Mouse (Mus musculus) hindbrain, embryonic 10.5 days (tissue): ENCODE measurements around the gene Ndfip2. TPM values are rescaled to one million over a fixed set of nuclear protein-coding genes. Genes with fewer than 3 reads are reported as not detected.

Experiments used
- DNase-seq: peaks from one replicate; pipeline ENCODE4 v3.0.0-alpha.2; 2017; ENCODE audit warnings: low spot score
- H3K27ac ChIP-seq: fragments of 300-500 bp; sonication (generic); 2 replicates; pipeline ENCODE4 v1.5.1; 2016; ENCODE audit warnings: mild to moderate bottlenecking, moderate library complexity
- H3K27me3 ChIP-seq: fragments of 300-500 bp; sonication (generic); 2 replicates; pipeline ENCODE4 v1.6.1; 2016; ENCODE audit warnings: mild to moderate bottlenecking; ENCODE audit not compliant: poor library complexity, insufficient read depth, severe bottlenecking
- H3K36me3 ChIP-seq: fragments of 300-500 bp; sonication (generic); 2 replicates; pipeline ENCODE4 v1.6.1; 2016; ENCODE audit warnings: mild to moderate bottlenecking, moderate library complexity
- H3K4me1 ChIP-seq: fragments of 300-500 bp; sonication (generic); replicated peaks from 2 replicates; pipeline ENCODE4 v1.6.1; 2016; ENCODE audit warnings: mild to moderate bottlenecking
- H3K4me3 ChIP-seq: fragments of 300-500 bp; sonication (generic); 2 replicates; pipeline ENCODE4 v1.5.1; 2016; ENCODE audit warnings: mild to moderate bottlenecking, moderate library complexity
- H3K9me3 ChIP-seq: fragments of 300-500 bp; sonication (generic); 2 replicates; pipeline ENCODE4 v1.6.1; 2016; ENCODE audit warnings: mild to moderate bottlenecking, moderate library complexity
- WGBS: fragments of 180-500 bp; shearing (Covaris S2); methylation state at CpG from one replicate; pipeline ENCODE4 v1.1.7; 2016; 5-methylcytosine and 5-hydroxymethylcytosine counted together
- polyA plus RNA-seq: library from polyadenylated mRNA; unstranded; fragments of >200 nt; fragmentation: Nextera tagmentation; extraction: Ambion mirVana; gene quantifications from 2 replicates; pipeline ENCODE4 v1.2.1, GENCODE M21; 2016

Gene Ndfip2
- polyA plus RNA-seq, 1 experiment from 2014 or later, result 58.9 TPM

DNA sequence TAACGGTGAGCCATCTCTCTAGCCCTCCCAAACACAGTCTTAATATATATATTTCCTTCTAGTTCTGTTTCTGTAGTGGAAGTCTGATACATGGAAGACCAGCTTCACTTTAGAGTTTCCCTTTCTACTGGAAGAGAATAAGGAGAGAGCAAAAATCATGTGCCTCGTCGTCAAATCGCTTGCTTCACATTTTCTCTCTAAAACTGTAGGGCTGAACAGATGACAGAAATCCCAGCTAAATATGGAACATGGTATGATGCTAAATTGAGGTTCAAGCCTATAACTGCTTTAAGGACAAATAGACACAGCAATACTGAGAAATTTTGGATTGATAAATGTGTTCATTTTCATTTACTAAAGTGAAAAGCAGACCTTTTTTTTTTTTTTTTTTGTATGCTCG lies 4.0 kb upstream of the Ndfip2 start:
- 0 out of 2 replicates have a peak, but pooled peaks cover 4% of the 10 kb centered on the region for H3K27me3 ChIP-seq

DNA sequence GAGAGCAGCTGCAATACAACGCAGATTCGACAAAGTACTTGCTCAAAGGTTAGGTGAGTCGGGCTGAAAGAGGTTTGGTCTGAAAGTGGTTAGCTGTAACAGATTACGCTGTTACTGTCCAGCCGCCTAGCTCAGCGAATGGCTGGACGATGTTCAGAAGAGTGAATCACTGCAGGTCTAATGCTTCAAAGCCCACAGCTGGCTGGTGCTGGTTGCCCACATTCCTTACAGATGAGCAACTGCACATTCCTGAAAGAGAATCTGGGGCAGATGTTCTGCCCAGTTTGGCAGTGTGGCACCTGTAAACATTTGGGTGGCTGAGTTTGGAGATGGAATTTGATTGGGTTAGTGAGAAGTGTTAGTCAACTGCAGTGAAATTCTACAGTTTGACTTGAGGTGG lies 2.8 kb upstream of the Ndfip2 start:
- WGBS, result 87% methylated on average over 7 of the region's 7 CpGs
- peaks cover 19% of the 10 kb centered on the region for H3K4me1 ChIP-seq

More for the DNA sequence above, 4.0 kb upstream of the Ndfip2 start:
- no peaks in the 10 kb centered on the region for H3K36me3 ChIP-seq
- no peak overlapping the region for H3K27ac ChIP-seq
- H3K9me3 ChIP-seq, result no peaks in the 10 kb centered on the region
- WGBS, result 92% methylated on average over 5 of the region's 5 CpGs
- peaks cover 12% of the 10 kb centered on the region for H3K4me1 ChIP-seq
- no peak for DNase-seq
- H3K4me3 ChIP-seq, result no peak overlapping the region

DNA sequence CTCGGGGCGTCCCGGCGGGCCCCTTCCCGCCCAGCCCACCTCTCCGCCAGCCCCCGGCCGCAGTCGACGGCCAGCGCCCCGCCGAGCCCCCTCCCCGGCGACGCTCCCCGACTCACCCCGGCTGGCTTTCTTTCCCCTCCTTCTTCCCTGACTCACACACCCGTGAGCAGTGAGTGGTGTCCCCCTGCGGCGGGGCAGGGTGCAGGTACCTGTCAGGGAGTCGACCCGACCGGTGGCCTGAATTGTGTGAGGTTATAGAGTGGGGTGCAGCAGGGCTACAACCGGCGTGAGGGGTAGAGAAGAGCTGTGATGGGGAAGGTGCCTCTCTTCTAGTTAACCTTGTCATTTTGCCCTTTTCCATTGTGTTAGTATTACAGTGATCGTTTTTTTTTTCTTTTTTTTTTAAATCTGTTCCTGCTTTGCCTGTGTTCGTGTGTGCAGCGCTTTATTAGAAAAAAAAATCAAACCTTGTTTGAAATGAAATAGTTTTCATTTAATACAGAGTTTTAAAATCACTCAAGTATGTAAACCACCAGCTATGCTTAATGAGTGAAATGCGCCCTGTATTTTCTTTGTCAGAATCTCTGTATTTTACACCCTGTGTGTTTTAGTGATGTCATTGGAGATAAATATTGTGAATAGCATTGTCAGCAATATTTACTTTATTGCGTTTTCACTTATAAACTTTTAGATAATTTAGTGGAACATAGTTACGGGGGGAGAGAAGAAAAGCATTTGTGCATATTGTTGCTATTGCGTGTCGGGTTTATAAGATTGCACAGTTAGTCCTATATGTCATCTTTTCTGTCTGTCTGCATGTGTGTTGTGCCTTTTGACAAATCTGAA lies 885 bp downstream of the Ndfip2 start:
- peak overlapping the region; percentile 88 for H3K4me3 ChIP-seq
- H3K4me1 ChIP-seq, result peaks cover 14% of the 10 kb centered on the region
- H3K27ac ChIP-seq, result peak overlapping the region; percentile 96
- DNase-seq, result peak; percentile 59
- 14% methylated on average over 24 of the region's 34 CpGs for WGBS
- 0 out of 2 replicates have a peak, but pooled peaks cover 4% of the 10 kb centered on the region for H3K27me3 ChIP-seq
- no peaks in the 10 kb centered on the region for H3K36me3 ChIP-seq
- no peaks in the 10 kb centered on the region for H3K9me3 ChIP-seq

More for the DNA sequence above, 2.8 kb upstream of the Ndfip2 start:
- no peak for DNase-seq
- 0 out of 2 replicates have a peak, but pooled peaks cover 4% of the 10 kb centered on the region for H3K27me3 ChIP-seq
- no peak overlapping the region for H3K4me3 ChIP-seq
- no peak overlapping the region for H3K27ac ChIP-seq
- H3K9me3 ChIP-seq, result no peaks in the 10 kb centered on the region
- H3K36me3 ChIP-seq, result no peaks in the 10 kb centered on the region

DNA sequence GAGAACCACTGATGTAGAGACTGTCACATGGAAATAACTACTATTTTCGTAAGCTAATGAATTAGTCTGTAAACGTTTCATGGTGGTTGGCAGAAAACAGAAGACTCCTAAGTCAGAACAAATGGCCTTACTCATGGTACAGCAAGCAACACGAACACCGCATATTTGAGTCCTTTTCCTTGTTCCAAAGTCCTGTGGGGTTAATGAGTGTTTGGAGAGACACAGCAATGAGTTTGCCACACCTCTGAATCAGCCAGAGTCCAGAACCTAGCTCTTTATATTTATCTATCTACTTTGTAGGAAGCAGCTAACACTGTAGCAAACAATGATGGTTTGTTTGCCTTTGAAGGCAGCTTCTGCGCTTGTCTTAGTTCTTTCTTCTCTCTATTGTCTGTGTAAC lies 4.5 kb downstream of the Ndfip2 start:
- Histone ChIP-seq H3K4me1 (peaks cover 17% of the 10 kb centered on the region), H3K4me3 (no peak overlapping the region), H3K27ac (no peak overlapping the region), H3K27me3 (no peaks in the 10 kb centered on the region), H3K36me3 (no peaks in the 10 kb centered on the region), H3K9me3 (no peaks in the 10 kb centered on the region)
- 72% methylated on average over 5 of the region's 5 CpGs for WGBS
- no peak for DNase-seq

DNA sequence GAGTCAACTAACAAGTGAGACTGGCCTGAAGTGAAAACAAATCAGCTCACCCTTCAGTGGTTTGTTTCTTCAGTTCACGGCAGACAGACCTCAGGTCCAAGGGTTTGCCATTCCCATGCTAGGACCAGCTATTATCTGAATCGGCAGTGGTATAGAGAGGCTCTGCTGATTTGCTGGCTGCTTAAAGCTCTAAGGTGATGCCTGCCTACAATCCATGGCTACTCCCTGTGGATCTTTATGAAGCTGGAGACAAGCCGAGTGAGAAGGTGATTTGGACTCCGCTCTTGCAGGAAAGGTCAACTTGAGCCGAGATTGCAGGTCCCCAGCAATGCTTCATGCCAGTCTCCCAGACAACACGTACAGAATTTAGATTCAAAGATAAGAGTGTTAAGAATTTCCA lies 8.7 kb downstream of the Ndfip2 start:
- 84% methylated on average over 6 of the region's 6 CpGs for WGBS
- Histone ChIP-seq H3K4me3 (no peak overlapping the region), H3K27ac (no peak overlapping the region), H3K9me3 (no peaks in the 10 kb centered on the region), H3K36me3 (no peaks in the 10 kb centered on the region), H3K4me1 (0 out of 2 replicates have a peak, but pooled peaks cover 9% of the 10 kb centered on the region), H3K27me3 (no peaks in the 10 kb centered on the region)
- no peak for DNase-seq

DNA sequence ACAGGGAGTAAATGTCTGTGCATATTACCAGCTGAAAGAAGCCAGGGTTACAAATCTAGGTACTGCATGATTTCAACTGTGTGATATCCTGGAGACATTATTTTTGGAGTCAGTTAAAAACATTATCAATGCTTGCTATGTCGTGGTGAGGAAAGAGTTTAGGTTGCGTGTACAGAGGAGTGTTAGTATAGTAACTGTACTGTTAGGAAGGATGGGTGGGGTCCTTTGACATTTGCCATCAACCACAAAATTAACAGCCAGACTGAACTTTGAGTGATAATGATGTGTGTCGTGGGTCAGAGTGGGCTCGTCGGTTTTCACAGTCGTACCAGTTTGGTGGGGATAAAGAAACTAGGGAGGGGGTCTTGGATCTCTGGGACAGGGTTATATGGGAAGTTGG lies 13.7 kb downstream of the Ndfip2 start:
- no peaks in the 10 kb centered on the region for H3K36me3 ChIP-seq
- no peaks in the 10 kb centered on the region for H3K9me3 ChIP-seq
- H3K4me3 ChIP-seq, result no peak overlapping the region
- DNase-seq, result no peak
- H3K4me1 ChIP-seq, result peaks cover 18% of the 10 kb centered on the region; the same call in 1 of the 2 replicates
- H3K27ac ChIP-seq, result no peak overlapping the region
- 90% methylated on average over 6 of the region's 6 CpGs for WGBS
- H3K27me3 ChIP-seq, result no peaks in the 10 kb centered on the region

DNA sequence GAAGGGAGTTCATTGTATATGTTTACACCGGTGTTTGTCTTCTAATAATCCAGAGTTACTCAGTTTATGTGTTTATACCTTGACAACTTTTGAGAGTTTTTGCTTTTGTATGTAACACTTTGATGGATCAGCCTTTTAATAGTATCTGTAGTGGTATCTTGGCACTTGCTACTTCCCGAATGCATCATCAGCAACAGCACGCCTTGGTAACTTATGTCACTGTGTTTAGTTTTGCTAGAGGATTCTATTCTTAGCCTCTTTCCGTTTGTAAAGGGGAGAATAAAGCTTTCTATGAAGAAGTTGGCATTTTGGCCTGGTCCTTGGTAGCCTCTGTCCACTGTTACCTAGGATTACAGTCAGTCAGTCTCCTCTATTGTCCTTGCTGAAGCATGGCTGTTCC lies 14.2 kb downstream of the Ndfip2 start:
- Histone ChIP-seq H3K27me3 (no peaks in the 10 kb centered on the region), H3K4me3 (no peak overlapping the region), H3K27ac (no peak overlapping the region), H3K36me3 (no peaks in the 10 kb centered on the region), H3K4me1 (peaks cover 16% of the 10 kb centered on the region; the same call in 1 of the 2 replicates), H3K9me3 (no peaks in the 10 kb centered on the region)
- WGBS, result 93% methylated on average over 4 of the region's 4 CpGs
- DNase-seq, result no peak

DNA sequence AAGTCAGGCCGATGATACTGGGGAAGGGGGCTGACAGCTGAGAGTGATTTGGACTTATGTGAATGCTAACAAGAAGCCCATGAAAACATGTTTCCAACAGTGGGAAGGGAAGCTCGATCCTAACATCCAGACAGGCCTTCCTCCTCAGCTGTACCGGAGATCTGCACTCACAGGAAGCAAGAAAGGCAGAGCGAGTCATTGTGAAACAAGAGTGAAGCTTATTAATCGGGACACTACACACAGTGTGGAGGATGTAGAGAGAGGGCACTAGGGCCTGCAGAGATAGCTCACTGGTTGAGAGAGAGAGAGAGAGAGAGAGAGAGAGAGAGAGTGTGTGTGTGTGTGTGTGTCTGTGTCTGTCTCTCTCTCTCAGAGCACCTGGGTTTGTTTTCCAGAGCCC lies 16.8 kb downstream of the Ndfip2 start:
- DNase-seq, result no peak
- WGBS, result 82% methylated on average over 5 of the region's 5 CpGs
- no peaks in the 10 kb centered on the region for H3K36me3 ChIP-seq

DNA sequence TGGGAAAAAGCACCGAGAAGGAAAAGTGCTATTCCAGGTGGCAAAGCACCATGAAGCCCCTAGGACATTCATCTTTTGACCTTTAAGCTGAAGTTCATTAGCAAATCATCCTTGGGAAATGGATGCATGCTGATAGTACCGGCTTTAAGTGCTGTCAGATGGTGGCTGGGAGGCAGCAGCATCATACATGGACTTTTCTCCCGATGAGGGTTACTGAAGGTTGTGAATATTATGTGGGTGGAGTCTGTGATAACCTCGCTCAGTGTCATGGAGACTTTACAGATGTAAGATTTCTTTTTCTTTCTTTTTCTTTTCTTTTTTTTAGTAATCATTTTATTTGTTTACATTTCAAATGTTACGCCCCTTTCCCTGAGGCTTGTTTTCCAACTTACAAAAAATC lies 18.9 kb downstream of the Ndfip2 start:
- 78% methylated on average over 5 of the region's 5 CpGs for WGBS
- no peaks in the 10 kb centered on the region for H3K27me3 ChIP-seq
- H3K4me3 ChIP-seq, result no peak overlapping the region
- peaks cover 16% of the 10 kb centered on the region; the same call in 1 of the 2 replicates for H3K4me1 ChIP-seq
- no peaks in the 10 kb centered on the region for H3K36me3 ChIP-seq
- no peaks in the 10 kb centered on the region for H3K9me3 ChIP-seq
- H3K27ac ChIP-seq, result no peak overlapping the region
- no peak for DNase-seq

More for the DNA sequence above, 16.8 kb downstream of the Ndfip2 start:
- Histone ChIP-seq H3K27ac (no peak overlapping the region), H3K27me3 (no peaks in the 10 kb centered on the region), H3K4me1 (peaks cover 16% of the 10 kb centered on the region; the same call in 1 of the 2 replicates), H3K9me3 (no peaks in the 10 kb centered on the region), H3K4me3 (no peak overlapping the region)

DNA sequence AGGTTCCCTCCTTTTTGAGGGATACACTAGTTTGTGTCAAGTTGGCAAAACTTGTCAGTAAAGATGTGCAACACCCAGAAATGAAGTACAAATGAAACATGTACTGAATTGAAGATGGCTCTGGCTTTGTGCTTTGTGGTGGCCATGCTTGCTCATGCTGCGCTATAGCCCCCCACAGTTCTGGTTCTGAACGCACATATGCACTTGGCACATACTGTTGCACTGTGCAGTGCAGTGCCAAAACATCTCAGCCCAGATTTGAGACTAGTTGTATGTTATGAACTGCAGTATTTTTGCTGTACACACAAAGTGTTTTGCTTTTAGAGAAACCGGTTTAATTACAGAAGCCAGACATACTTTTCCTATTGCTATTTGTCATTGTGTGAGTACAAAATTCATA lies 25.7 kb downstream of the Ndfip2 start:
- Histone ChIP-seq H3K4me1 (no peaks in the 10 kb centered on the region), H3K27me3 (no peaks in the 10 kb centered on the region), H3K36me3 (peaks cover 11% of the 10 kb centered on the region), H3K27ac (no peak overlapping the region), H3K4me3 (no peak overlapping the region), H3K9me3 (no peaks in the 10 kb centered on the region)
- WGBS, result 96% methylated on average over 3 of the region's 3 CpGs
- DNase-seq, result no peak

DNA sequence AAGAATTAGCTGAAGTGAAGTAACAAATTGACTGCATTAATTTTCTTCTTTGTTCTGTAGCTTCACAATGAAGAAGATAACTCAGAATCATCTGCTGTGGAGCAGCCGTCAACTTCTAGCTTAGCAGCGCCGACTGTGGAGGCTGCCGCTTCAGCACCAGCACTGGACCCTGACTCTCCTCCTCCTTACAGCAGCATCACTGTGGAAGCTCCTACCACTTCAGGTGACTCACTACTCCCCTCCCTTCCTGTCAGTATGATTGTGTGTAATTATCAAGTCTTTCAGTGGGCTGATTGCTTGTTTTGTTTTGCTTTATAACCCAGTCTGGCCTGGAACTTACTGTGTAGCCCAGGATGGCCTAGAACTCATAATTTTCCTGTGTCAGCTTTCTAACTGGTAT lies 29.2 kb downstream of the Ndfip2 start:
- Histone ChIP-seq H3K9me3 (no peaks in the 10 kb centered on the region), H3K4me1 (no peaks in the 10 kb centered on the region), H3K27ac (no peak overlapping the region), H3K27me3 (no peaks in the 10 kb centered on the region), H3K4me3 (no peak overlapping the region), H3K36me3 (peaks cover 29% of the 10 kb centered on the region)
- 91% methylated on average over 4 of the region's 4 CpGs for WGBS
- DNase-seq, result no peak

DNA sequence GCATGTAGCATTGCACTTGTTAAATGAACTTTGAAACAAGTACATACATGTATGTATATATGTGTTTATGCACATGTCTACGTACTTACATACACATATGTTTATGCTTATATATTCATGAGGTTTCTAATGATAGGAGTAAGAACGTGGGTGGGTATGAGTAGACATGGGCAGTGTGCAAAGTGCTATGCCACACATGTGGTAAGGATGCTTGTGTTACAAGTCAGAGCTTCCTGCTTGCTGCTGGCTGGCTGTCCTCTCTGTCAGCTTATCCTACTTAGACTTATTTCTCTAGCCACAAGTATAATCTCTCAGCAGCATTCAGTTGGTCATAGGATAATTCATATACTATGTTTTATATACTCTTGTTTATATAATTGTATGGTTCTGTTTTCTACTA lies 29.6 kb downstream of the Ndfip2 start:
- Histone ChIP-seq H3K4me3 (no peak overlapping the region), H3K4me1 (no peaks in the 10 kb centered on the region), H3K36me3 (peaks cover 33% of the 10 kb centered on the region), H3K9me3 (no peaks in the 10 kb centered on the region), H3K27me3 (no peaks in the 10 kb centered on the region), H3K27ac (no peak overlapping the region)
- WGBS, result 94% methylated on average over 2 of the region's 2 CpGs
- DNase-seq, result no peak

DNA sequence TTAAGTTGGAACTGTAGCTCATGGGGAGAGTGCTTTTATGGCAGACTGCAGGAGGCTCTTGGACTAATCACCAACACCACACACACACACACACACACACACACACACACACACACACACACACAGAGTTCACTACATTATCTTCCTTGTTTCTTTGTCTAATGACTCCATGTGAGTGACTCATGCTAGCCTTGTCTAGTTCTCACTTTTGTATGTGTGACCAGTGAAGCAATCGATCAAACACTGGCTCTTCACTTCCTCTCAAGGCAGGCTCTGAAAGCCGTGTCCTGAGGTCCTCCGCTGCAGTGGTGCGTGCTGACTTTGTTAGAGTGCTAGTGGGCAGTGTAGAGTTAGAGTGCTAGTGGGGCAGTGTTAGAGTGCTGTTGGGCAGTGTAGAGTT lies 30.2 kb downstream of the Ndfip2 start:
- Histone ChIP-seq H3K9me3 (no peaks in the 10 kb centered on the region), H3K27me3 (no peaks in the 10 kb centered on the region), H3K27ac (no peak overlapping the region), H3K36me3 (peaks cover 36% of the 10 kb centered on the region), H3K4me3 (no peak overlapping the region), H3K4me1 (no peaks in the 10 kb centered on the region)
- DNase-seq, result no peak
- WGBS, result 93% methylated on average over 4 of the region's 4 CpGs
